Mouse (Mus musculus): ENCODE measurements around the gene Klhl26. TPM values are rescaled to one million over a fixed set of nuclear protein-coding genes. Genes with fewer than 3 reads are reported as not detected.

The Klhl26 gene
- polyA plus RNA-seq, 1 experiment from 2014 or later = 21.4 TPM

- ATAC-seq (replicated peaks) = no peak
- Histone ChIP-seq H3K4me2 (replicated peaks) (peak overlapping the region; percentile 97), H3K27me3 (no peaks in the 10 kb centered on the region), H3K9me3 (no peaks in the 10 kb centered on the region), H3K27ac (replicated peaks) (peak overlapping the region; percentile 99; the same call in 1 of the 2 replicates), H3K9ac (replicated peaks) (peak overlapping the region; percentile 89), H3K4me1 (peaks cover 41% of the 10 kb centered on the region), H3K36me3 (peaks cover 28% of the 10 kb centered on the region), H3K4me3 (peak overlapping the region; percentile 84)
- WGBS = 16% methylated on average over 25 of the region's 25 CpGs
These were observed 32.6 kb upstream of the Klhl26 start for GRCm38 (mm10) chr8:70509281-70509952.

GRCm38 (mm10) chr8:70507027-70507393 is 30.2 kb upstream of the Klhl26 start:
- H3K4me3 ChIP-seq = peak overlapping the region; percentile 92; the same call in 1 of the 2 replicates
- no peak for ATAC-seq (replicated peaks)
- H3K4me1 ChIP-seq = peaks cover 56% of the 10 kb centered on the region
- no peak overlapping the region; the same call in 1 of the 2 replicates for H3K4me2 ChIP-seq (replicated peaks)
- no peaks in the 10 kb centered on the region for H3K9me3 ChIP-seq
- peak overlapping the region; percentile 98; the same call in 1 of the 2 replicates for H3K9ac ChIP-seq (replicated peaks)
- H3K27me3 ChIP-seq = peaks cover 11% of the 10 kb centered on the region
- H3K36me3 ChIP-seq = peaks cover 19% of the 10 kb centered on the region
- WGBS = 58% methylated on average over 5 of the region's 5 CpGs
- H3K27ac ChIP-seq (replicated peaks) = peak overlapping the region; percentile 96; the same call in 1 of the 2 replicates

- WGBS = 3% methylated on average over 40 of the region's 40 CpGs
These were observed 29.7 kb upstream of the Klhl26 start, which contains the start of gene Rex1bd for GRCm38 (mm10) chr8:70506328-70507026. Gene Rex1bd (minus strand): TSS chr8:70506752.

DNA sequence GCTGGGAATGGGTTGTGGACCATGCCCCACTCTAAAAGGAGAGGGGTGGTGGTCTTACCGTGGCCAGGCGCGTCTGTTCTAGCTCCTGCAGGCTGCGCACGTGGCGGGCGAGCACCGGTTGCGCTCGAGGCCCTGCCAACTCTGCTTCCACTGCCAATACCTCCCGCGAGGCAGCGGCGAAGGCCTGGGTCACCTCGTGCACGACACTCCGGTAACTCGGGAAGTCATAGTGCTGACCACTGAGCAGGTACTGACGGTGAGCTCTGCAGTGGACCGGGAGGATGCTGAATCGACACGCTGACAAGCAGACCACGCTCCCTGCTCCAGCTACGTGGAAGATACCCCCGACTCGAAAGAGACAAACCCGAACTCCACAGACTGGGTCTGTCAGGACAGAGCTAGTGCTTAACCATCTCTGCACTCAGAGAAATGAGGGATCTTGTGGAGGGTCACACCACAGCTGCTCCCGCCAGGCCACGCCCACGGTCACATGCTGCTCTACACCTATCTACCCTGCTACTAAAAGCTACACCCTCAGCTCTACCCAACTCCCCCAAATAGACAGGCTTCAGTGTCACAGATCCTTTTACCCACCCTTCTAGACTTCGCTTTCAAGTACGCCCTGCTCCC is 29.0 kb upstream of the Klhl26 start:
- Histone ChIP-seq H3K9me3 (no peaks in the 10 kb centered on the region), H3K9ac (replicated peaks) (peak overlapping the region; percentile 98), H3K4me3 (peak overlapping the region; percentile 92), H3K27me3 (peaks cover 23% of the 10 kb centered on the region), H3K4me2 (replicated peaks) (peak overlapping the region; percentile 69), H3K27ac (replicated peaks) (peak overlapping the region; percentile 96), H3K36me3 (peaks cover 19% of the 10 kb centered on the region), H3K4me1 (peaks cover 62% of the 10 kb centered on the region)
- peak; percentile 25; the same call in 1 of the 2 replicates for ATAC-seq (replicated peaks)
- WGBS = 39% methylated on average over 32 of the region's 32 CpGs

More at GRCm38 (mm10) chr8:70506328-70507026, 29.7 kb upstream of the Klhl26 start, which contains the start of gene Rex1bd:
- H3K9ac ChIP-seq (replicated peaks) = peak within 1 kb of the TSS; percentile 98
- peaks cover 62% of the 10 kb centered on the region for H3K4me1 ChIP-seq
- peak within 1 kb of the TSS; percentile 96 for H3K27ac ChIP-seq (replicated peaks)
- peaks cover 16% of the 10 kb centered on the region for H3K27me3 ChIP-seq
- ATAC-seq (replicated peaks) = peak; percentile 85
- H3K36me3 ChIP-seq = peaks cover 19% of the 10 kb centered on the region
- H3K4me3 ChIP-seq = peak within 1 kb of the TSS; percentile 92
- no peaks in the 10 kb centered on the region for H3K9me3 ChIP-seq
- H3K4me2 ChIP-seq (replicated peaks) = peak within 1 kb of the TSS; percentile 69

DNA sequence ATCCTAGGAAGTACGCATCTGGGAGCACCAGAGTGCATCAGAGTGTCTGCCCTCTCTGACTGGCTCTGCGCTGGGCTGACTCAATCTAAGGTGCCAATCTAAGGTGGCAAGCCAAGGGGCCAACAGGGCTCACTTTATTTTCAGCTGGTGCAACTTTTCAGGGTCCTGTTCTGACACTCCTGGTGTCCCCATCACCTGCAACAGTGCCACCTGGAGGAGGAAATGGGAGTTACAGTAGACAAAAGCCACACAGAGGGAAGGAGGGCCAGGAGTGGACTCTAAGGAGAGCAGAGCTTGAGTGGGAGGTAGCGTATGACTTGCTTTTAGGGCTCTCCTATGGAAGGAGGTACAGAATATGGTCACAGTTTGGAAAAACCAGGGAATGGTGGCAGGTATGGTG is 28.1 kb upstream of the Klhl26 start:
- Histone ChIP-seq H3K4me3 (0 out of 2 replicates have a peak overlapping the region, but pooled peaks have one; percentile 92), H3K4me1 (peaks cover 64% of the 10 kb centered on the region)

GRCm38 (mm10) chr8:70504291-70504716 is 27.5 kb upstream of the Klhl26 start:
- ATAC-seq (replicated peaks) = no peak
- Histone ChIP-seq H3K9ac (replicated peaks) (no peak overlapping the region), H3K9me3 (no peaks in the 10 kb centered on the region), H3K27me3 (peaks cover 38% of the 10 kb centered on the region), H3K4me2 (replicated peaks) (0 out of 2 replicates have a peak overlapping the region, but pooled peaks have one; percentile 3), H3K36me3 (peaks cover 19% of the 10 kb centered on the region), H3K4me1 (peaks cover 61% of the 10 kb centered on the region), H3K27ac (replicated peaks) (no peak overlapping the region), H3K4me3 (0 out of 2 replicates have a peak overlapping the region, but pooled peaks have one; percentile 92)
- 63% methylated on average over 16 of the region's 16 CpGs for WGBS

More for the DNA sequence above, 28.1 kb upstream of the Klhl26 start:
- peaks cover 19% of the 10 kb centered on the region for H3K36me3 ChIP-seq
- WGBS = 67% methylated on average over 3 of the region's 3 CpGs
- no peaks in the 10 kb centered on the region for H3K9me3 ChIP-seq
- H3K9ac ChIP-seq (replicated peaks) = no peak overlapping the region
- no peak for ATAC-seq (replicated peaks)
- peaks cover 33% of the 10 kb centered on the region for H3K27me3 ChIP-seq
- H3K27ac ChIP-seq (replicated peaks) = no peak overlapping the region
- H3K4me2 ChIP-seq (replicated peaks) = 0 out of 2 replicates have a peak overlapping the region, but pooled peaks have one; percentile 3

DNA sequence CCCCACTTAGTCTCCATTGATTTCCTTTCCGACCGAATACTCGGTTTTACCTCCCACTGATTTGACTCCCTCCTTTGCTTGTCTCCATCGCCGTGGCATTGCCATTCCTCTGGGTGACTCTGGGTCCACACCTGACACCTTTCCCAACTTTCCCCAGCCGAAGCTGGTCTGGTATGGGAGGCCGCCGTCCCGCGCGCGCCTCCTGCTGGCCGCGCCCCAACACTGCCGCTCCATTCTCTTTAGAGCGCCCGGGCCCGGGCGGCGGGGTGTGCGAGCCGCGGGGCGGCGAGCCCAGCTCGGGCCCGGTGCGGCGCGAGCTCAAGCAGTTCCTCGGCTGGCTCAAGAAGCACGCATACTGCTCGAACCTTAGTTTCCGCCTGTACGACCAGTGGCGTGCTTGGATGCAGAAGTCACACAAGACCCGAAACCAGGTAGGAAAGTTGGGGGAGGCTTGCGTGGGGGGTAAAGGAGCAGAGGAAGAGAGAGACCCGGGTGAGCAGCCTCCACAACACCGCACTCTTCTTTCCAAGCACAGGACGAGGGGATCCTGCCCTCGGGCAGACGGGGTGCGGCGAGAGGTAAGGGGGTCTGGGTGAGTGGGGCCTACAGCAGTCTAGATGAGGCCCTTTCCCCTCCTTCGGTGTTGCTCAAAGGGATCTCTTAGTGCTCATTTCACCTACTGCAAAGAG is 26.4 kb upstream of the Klhl26 start:
- no peak overlapping the region for H3K9ac ChIP-seq (replicated peaks)
- H3K4me1 ChIP-seq = peaks cover 51% of the 10 kb centered on the region
- H3K27ac ChIP-seq (replicated peaks) = no peak overlapping the region
- H3K4me2 ChIP-seq (replicated peaks) = no peak overlapping the region
- 0 out of 2 replicates have a peak overlapping the region, but pooled peaks have one; percentile 4 for H3K4me3 ChIP-seq
- WGBS = 12% methylated on average over 46 of the region's 46 CpGs
- no peak for ATAC-seq (replicated peaks)
- peaks cover 49% of the 10 kb centered on the region for H3K27me3 ChIP-seq
- peaks cover 13% of the 10 kb centered on the region for H3K36me3 ChIP-seq
- no peaks in the 10 kb centered on the region for H3K9me3 ChIP-seq

- Histone ChIP-seq H3K27ac (replicated peaks) (no peak overlapping the region), H3K4me2 (replicated peaks) (0 out of 2 replicates have a peak overlapping the region, but pooled peaks have one; percentile 9), H3K9me3 (no peaks in the 10 kb centered on the region), H3K4me1 (peaks cover 51% of the 10 kb centered on the region), H3K36me3 (peaks cover 8% of the 10 kb centered on the region), H3K27me3 (peaks cover 56% of the 10 kb centered on the region), H3K9ac (replicated peaks) (no peak overlapping the region), H3K4me3 (no peak overlapping the region)
- no peak for ATAC-seq (replicated peaks)
- 33% methylated on average over 12 of the region's 12 CpGs for WGBS
These were observed 25.8 kb upstream of the Klhl26 start for GRCm38 (mm10) chr8:70502540-70502939.

DNA sequence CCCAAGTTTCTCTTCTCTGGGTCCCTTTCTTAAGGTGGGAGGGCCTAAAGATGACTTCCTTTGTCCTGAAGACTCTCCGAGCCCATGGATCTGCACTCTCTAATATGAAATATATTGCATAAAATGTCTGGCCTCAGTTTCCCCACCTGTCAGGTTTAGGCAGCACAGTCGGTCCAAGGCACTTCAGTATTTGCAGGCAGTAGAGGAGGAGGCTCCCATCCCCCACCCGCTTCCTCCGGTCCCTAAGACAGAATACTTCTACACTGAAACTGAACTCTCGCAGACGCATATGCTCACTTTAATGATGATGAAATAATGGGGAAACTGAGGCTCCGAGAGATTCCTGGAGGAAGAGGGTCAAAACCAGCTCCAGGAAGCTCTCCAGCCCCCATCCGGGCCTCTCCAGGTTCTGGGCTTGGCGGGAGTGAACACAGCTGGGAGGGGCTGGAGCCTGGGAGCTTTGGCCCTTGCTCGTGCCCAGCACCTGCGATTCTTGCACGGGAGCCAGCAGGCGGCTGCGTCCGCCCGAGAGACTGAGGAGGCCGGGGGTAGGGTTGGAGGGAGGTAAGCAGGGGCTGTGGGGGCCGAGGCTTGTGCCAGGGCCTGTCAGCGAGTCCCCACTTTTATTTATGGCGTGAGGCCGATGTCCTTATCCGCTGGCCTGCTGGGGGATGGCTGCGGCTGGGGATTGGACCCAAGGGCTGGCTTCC is 25.2 kb upstream of the Klhl26 start:
- no peak overlapping the region for H3K4me3 ChIP-seq
- 0 out of 2 replicates have a peak overlapping the region, but pooled peaks have one; percentile 14 for H3K9ac ChIP-seq (replicated peaks)
- H3K4me2 ChIP-seq (replicated peaks) = 0 out of 2 replicates have a peak overlapping the region, but pooled peaks have one; percentile 9
- no peak for ATAC-seq (replicated peaks)
- H3K36me3 ChIP-seq = peaks cover 2% of the 10 kb centered on the region; the same call in 1 of the 2 replicates
- H3K27me3 ChIP-seq = peaks cover 61% of the 10 kb centered on the region
- H3K9me3 ChIP-seq = no peaks in the 10 kb centered on the region
- no peak overlapping the region for H3K27ac ChIP-seq (replicated peaks)
- WGBS = 10% methylated on average over 23 of the region's 23 CpGs
- H3K4me1 ChIP-seq = peaks cover 49% of the 10 kb centered on the region

GRCm38 (mm10) chr8:70500386-70501301 is 23.9 kb upstream of the Klhl26 start:
- Histone ChIP-seq H3K4me3 (peak overlapping the region; percentile 1; the same call in 1 of the 2 replicates), H3K27ac (replicated peaks) (no peak overlapping the region), H3K9ac (replicated peaks) (no peak overlapping the region), H3K27me3 (peaks cover 75% of the 10 kb centered on the region), H3K4me1 (peaks cover 43% of the 10 kb centered on the region), H3K4me2 (replicated peaks) (peak overlapping the region; percentile 21; the same call in 1 of the 2 replicates), H3K9me3 (no peaks in the 10 kb centered on the region), H3K36me3 (no peaks in the 10 kb centered on the region)
- no peak for ATAC-seq (replicated peaks)
- WGBS = 7% methylated on average over 38 of the region's 39 CpGs
